Mouse (Mus musculus) adrenal gland, adult (tissue): Measurements from ENCODE around the gene Plxna1.
A peak's percentile ranks its signal among the peaks of the same experiment; 100 is the strongest.

Experiments
- DNase-seq, 2 experiments: peaks; one replicate each; pipeline ENCODE4 v3.0.0; 2022 to 2023; ENCODE audit warnings: low spot score in 1 of 2; ENCODE audit not compliant: inconsistent age in 2 of 2

Plxna1 gene

DNA sequence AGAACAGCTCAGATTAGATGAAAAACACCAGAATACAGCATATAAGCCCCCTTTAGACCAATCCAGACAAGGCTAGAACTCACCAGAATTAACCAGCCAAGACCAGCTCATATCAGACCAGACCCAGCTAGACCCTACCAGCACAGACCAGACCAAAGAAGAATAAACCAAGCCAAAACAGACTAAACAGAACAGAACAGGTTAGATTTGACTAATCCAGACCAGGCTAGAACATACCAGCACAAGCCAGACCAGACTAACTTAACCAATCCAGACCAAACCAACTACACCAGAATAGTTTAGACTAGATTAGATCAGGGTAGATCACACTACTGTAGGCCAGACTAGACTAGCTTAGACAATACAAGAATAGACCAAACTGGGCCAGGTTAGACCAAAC is 77.3 kb downstream of the Plxna1 start:
- no peak for DNase-seq

DNA sequence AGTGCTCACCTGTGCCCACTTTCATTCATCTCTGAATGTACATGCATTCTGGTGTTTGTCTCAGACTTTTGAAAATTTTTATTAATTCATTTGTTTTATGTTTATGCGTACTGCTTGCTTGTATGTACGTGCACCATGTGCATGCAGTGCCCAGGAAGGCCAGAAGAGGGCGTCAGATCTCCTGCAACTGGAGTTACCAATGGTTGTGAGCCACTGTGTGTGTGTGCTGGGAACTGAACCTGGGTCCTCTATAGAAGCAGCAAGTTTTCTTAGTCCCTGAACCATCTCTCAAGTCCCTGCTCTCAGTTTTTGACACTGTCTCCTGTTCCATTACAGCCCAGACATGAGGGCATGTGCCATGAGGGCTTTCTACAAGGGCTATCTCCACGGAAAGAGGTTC is 79.3 kb downstream of the Plxna1 start:
- no peak for DNase-seq

DNA sequence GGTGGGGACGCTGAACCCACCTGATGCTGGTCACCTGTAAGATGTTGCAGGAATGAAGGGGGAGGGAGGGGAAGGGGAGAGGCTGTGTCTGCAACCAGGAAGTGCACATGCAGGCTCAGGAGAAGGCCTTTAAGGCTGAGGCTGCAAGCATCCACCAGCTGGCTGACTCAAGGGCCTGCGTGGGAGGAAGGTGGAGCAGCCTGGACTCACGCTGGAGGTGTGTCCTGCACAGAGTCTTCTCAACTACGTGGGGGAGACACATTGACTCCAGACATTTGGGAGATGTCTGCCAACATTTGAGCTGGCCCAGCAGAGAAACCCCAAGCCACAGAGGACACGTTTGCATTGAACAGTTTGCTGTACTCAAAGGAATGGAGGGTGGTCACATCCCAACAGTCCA is 79.8 kb downstream of the Plxna1 start:
- DNase-seq = no peak

DNA sequence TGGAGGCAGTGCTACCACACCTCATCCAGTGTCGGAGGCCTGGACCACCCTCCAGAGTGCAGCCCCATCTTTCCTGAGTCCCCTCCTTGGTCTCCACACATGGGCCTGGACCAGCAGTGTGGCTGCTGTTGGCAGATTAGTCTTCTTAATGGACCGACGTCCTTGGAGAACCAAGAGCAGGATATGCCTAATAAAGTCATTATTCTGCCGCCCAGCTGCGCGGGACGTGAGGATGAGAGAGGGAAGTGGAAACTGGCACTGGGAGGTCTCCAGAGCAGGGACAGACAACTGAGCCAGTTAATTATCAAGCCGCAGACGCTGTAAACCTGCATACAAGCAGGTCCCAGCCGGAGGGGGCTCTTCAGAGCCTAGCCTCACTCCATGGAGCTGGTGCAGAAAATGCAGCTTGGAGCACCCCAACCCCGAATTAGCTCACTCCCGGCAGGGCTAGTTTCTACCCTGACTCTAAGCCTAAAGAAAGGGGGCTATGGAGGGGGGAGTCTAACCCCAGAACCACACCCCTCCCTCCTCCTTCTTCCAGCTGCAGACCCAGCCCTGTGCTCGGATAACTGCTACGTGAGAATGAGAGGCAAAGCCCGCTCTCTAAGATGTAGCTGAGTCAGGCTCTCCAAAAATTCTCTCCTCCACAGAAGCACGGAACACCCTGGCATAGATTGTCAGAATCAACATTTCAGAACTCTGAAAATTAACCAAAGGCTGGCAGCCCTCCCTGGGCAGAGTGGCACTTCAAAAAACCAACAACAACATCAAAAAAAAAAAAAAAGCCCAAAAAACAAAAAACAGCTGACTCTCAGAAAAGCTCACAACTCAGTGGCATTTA is 80.7 kb downstream of the Plxna1 start:
- DNase-seq = no peak

DNA sequence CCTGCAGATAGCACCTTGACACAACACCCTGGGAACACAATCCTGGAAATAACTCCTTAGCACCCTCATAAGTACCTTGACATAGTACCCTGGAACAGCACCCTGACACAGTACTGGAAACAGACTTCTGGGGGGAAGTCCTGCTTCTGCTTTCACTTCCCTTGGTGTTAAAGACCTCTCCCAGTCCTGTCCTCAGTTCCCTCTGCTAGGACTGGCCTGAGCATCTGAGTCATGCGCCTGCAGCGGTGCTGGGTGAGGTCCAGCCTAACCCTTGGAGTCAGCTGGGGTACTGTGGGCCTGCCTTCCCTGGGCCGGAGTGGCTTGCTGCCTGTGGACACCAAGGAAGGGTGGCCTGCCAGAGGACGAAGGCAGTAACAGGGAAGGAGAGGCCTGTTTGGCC is 81.9 kb downstream of the Plxna1 start:
- peak; percentile 54 to 68 for DNase-seq

GRCm38 (mm10) chr6:89271731-89272475 is 90.5 kb downstream of the Plxna1 start:
- no peak for DNase-seq

DNA sequence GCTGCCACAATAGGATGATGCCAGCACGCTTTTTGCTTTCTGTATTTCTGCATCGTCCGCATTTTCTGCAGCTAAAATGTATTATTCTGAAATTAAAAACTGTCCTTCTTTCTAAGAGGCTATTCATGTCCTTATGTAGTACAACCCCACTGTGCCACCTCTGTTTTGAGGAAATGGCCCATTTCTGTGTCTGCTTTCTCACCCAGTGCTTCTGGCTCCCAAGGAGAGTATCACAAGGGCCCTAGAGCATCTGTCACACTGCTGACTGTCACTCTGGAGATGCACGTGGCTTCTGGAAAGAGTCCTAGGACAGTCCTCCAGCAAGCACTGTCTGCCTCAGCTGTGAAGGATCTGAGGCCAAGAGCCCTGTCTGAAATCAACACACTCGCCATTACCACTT is 95.2 kb downstream of the Plxna1 start:
- DNase-seq = no peak
